Mouse (Mus musculus): ENCODE data around the gene Hmgcl.

- TF ChIP-seq POLR2A (IDR thresholded peaks at IDR 0.05; ENCODE audit: borderline replicate concordance, extremely low read depth, insufficient read depth, insufficient read length, poor library complexity, severe bottlenecking): no peak
- no peak for TF ChIP-seq CTCF (IDR thresholded peaks at IDR 0.05; ENCODE audit: borderline replicate concordance, extremely low read depth, insufficient read depth, insufficient read length)
Measured at GRCm38 (mm10) chr4:135984556-135984955, 38.3 kb downstream of the Hmgcl start.

Data from brain, embryonic 14.5 days (tissue).